Mouse (Mus musculus) mesoderm, embryonic 11.5 days (tissue): Measurements from ENCODE around the gene A930017K11Rik.

ENCODE experiments used
- DNase-seq: peaks from one replicate; pipeline ENCODE4 v3.0.0-alpha.2; 2012; ENCODE audit warnings: low read depth, low spot score

The A930017K11Rik gene

DNA sequence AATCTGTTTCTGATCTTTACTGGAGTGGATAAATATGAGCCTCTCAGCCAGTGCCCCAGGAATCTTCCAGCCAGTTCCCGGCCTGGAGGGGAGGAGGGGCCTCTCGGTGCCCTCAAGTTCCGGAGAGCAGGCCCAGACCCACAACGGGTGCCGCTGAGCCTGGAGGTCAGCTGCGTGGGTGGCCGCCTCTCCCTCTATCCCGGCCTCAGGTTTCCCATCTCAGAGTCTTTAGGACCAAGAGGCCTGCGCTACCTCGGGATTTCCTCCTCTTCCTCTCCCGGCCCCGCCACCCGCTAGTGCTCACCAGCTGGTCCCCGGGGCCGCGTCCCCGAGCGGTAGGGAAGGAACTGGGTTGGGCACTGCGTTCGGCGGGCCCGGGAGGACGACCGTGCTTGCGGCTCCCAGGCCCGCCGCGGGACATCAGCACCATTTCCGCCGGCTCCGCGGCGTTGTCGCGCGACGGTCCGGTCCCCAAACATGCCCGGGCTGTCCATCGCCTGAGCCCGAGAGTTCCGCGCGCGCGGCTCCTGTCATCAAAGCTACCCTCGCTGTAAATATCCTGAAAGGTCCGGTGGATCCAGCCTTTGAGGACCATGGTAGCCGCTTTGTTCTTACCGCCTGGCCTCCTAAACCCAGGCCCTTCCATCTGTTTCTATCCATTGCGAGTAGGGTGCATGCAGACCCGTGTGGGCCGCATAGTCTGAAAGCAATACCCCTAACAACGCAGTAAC is 10.7 kb downstream of the A930017K11Rik start:
- peak; percentile 71 for DNase-seq

DNA sequence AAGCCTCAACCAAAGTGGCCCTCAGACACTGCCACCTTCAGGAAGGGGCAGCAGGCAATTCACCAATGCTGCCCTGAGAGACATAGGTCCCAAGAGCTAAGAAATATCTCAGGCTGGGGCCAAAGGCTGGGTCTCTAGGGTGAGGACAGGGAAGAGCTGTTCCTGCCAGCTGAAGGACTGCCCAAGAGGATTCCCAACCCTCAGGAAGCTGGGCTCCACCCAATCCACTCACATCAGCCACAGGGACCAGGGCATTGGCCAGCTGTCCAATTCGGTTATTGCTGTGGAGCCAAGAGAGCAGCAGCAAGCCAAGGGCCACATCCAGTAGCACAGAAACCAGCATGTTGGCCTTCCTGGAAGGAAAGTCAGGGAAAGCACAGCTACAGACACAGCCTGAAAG is 17.8 kb downstream of the A930017K11Rik start:
- DNase-seq = no peak

- no peak for DNase-seq
Measured at GRCm38 (mm10) chr17:25925348-25925747, 27.0 kb downstream of the A930017K11Rik start.

GRCm38 (mm10) chr17:25922120-25922519 is 30.2 kb downstream of the A930017K11Rik start:
- no peak for DNase-seq

DNA sequence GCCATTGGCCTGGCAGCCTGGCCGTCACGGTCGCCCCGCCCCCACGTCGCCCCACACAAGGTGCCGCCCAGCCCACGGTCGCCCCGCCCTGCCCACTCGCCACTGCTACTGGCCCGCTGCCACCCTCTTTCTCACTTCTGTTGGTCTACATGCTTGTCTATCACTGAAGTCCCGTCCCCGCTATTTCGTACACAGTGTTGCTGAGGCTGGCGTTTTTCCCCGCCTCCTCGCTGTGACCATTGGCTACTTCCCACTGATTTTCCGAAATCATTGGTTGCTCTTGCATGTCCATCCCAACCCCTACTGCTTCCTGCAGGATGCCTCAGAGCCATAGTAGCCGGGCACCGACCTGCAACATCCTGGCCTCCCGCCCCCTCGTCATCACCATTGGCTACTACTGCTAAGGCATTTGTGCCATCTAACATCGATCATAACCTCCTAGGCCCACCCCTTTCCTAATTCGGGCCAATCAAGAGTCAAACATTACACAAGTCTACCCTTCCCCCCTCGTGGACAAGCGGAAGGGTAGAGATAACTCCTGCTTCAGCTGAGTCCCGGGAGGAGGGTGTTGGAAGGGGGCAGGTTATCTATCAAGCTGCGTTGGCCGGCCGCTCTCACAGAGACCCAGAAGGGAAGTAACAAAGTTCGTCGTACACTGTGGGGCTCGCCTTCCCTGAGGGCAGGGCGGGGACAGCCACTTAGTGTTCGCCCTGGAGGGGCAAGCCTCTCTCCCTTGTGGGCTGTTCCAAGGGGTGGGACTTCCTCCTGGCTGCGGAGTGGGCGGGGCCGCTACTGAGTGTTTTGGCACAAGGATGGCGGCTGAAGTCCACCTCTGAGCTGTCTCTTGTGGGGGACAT is 32.4 kb downstream of the A930017K11Rik start:
- peak; percentile 99 for DNase-seq

DNA sequence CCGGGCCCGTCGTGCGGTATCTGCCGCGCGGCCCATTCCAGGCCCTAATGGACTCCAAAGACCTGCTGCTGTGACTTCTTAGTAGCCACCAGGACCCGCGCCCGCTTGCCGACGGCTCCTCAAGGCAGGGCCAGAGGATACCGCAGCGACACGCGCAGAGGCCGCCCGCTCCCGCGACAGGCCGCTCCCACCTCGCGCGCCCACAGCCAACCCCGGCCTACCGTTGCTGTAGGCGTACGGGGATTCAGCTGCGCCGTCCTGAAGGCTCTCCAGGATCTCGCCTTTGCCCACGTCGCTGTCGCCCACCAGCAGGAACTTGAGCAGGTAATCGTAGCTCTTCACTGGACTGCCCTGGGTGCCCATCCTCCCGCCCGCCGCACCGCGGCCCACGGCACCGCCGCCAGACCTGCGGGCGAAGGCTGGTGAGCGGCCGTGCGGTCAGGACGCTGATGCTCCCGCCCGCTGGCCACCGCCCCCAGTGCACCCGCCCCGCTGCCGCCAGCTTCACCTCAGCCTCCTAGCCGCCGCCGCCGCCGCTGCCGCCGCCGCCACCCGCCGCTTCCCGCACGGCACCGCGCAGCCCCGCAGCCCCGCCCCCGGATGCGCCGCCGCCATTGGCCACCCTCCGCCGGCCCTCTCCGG is 33.1 kb downstream of the A930017K11Rik start, which contains the start of gene Rab40c:
Rab40c (minus strand) TSS at position 584 of the 642 bp plus-strand sequence.
- DNase-seq = peak; percentile 47

GRCm38 (mm10) chr17:25918037-25918750 is 34.2 kb downstream of the A930017K11Rik start:
- no peak for DNase-seq

DNA sequence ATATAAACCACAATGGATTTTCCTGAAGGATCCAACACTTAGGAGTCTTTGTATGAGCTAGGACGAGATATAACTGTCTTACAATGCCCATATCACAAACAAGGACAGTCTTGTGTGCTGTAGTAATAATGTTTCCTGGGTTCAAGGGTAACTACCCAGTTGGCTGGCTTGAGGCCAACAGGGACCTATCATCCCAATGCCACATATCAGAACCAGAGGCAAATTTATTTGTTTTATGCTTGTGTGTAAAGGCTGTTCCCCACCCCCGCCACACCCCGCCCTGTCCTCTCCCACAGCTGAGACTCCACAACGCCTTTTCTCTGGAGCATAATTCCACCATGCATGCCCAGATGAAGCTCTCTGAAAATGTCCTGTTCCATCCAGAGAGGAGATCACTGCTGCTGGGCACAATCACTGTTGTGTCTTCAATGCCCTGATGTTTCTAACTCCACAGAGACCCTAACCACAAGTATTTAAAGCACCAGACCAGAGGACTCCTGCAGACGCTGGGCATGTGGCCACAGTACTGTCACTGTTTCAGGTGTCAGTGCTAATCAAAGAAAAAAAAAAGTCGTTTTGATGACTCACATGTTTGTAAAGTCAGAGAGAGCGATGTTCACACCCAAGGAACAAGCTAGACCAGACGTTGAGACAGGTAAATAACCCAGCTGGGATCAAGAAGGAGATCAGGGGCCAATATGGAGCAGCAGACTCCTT is 35.3 kb downstream of the A930017K11Rik start:
- no peak for DNase-seq

DNA sequence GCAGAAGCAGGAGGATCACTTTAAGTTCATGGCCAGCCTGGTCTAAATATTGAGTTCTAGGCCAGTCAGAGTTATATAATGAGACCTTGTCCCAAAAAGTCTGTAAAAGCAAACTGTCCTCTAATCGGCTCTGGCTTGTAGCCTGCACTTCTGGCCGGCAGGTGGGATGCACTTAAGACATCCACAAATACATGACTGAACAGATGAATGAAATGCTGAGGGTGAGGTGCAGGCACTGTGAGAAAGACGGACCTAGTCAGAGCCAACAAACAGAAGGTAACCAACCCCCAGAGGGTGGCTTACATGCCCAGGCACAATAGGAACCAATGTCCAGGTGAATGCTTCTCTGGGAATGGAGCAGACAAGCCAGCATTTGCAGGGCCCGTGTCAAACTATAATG is 38.1 kb downstream of the A930017K11Rik start:
- no peak for DNase-seq

GRCm38 (mm10) chr17:25913877-25914275 is 38.5 kb downstream of the A930017K11Rik start:
- DNase-seq = no peak

DNA sequence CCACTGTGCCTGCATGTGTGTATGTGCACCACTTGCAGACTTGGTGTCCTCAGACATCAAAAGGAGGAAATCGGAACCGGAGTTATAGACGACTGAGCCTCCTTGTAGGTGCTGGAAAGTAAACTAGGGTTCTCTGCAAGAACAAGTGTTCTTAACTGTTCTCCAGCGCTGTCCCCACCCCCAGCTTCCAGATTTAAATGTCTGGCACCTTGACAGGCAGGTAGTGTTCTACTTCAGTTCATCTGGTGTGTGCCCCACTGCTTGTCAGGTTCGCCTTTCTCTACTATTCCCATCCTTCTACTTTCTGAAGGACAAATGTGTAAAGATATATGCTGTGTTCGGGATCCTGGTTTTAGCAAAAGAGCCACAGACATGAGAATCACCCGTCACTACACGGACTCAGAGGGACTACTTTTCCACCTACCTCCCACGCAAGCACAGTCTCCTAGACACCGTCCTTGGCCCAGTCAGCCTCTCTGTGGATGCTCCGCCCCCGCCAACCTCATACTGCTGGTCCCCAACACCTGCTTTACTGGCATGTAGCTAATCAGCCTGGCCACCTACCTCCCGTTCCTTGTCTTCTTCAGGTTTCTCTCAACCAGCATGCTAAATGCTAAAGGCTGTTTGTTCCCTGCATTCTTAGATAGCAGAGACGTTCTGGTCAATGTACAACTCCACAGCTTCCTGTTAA is 39.0 kb downstream of the A930017K11Rik start:
- DNase-seq = no peak

DNA sequence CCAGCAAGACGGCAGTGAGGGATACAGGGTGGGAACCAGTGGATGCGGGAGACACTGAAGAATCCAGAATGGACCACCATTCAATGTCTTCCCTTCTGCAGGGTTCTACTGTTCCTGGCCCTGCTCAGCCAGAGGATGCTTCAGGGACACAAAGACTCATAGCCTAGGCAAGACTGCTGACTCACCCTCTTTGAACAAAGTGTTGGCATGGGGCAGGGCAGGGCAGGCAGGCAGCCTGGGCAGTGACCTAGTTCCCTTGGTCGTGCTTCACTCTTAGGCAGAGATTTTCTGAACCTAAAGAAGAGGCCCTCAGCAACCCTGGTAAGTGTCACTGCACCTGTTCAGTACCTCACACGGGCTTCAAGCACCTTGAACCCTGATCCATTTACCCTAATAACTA is 40.5 kb downstream of the A930017K11Rik start:
- no peak for DNase-seq

DNA sequence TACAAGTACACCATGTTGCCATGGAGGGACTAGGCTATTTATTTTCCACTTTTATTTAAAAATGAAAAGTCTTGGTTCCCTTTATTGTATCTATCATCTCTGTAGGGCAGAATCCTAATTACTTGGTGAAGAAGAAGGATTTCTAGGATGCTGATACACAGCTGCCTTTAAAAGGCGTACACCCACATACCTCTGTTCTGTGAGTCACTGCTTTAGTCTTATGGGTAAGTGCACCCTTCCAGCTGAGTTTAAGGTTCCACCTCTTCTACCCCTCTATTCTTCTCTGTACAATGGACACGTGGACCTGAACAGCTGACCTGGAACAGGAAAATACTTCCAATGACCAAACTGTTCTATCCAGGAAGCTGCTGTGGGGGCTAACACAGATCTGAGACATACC is 44.7 kb downstream of the A930017K11Rik start:
- no peak for DNase-seq

DNA sequence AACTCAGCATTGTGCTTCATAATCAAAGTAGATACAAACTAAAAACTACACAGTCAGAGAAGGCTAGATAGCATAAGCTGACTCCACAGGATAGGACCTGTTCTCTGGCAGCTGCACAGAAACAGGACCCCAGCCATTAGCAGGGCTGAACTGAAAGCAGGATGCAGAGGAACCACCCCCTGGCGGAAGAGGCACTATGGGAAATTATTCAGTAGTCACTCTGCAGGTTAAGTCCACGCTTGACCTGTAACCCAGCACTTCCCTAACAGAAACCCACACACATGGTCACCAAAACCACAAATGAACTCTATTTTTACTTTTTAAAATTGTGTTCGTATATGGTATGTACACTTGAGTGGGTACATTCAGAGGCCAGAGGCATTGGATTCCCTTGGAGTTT is 49.3 kb downstream of the A930017K11Rik start:
- no peak for DNase-seq

DNA sequence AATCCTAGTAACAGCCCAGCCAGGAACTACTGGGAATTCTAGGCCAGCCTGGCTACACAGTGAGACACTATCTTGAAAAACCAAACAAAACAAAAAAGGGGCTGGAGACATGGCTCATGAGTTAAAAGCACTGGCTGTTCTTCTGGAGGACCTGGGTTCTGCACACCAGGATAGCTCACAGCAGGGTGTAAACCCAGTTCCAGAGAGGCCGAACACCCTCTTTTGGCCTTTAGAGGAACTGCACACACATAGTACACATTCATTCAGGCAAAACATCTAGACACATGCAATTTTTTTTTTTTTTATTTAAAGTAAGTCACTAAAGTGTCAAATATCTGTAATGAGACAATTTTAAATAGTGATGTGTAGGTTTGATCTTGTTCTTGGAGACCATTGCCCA is 52.2 kb downstream of the A930017K11Rik start:
- no peak for DNase-seq
